Mouse (Mus musculus) gastrocnemius, postnatal 10 days (tissue): ENCODE data around the gene Snx30. TPM values are rescaled to one million over a fixed set of nuclear protein-coding genes. Genes with fewer than 3 reads are reported as not detected.

ENCODE experiments used
- DNase-seq: peaks from one replicate; pipeline ENCODE4 v3.0.0; 2021; ENCODE audit warnings: mixed read lengths
- total RNA-seq, 2 experiments: library from RNA; stranded (reverse); gene quantifications; 2 replicates each; pipeline ENCODE4 v1.2.3; 2021

Gene Snx30
- total RNA-seq, 2 experiments from 2014 or later = 5.9 to 10.8 TPM

- DNase-seq = no peak
These were observed 19.2 kb downstream of the Snx30 start for GRCm38 (mm10) chr4:59824860-59825259.

DNA sequence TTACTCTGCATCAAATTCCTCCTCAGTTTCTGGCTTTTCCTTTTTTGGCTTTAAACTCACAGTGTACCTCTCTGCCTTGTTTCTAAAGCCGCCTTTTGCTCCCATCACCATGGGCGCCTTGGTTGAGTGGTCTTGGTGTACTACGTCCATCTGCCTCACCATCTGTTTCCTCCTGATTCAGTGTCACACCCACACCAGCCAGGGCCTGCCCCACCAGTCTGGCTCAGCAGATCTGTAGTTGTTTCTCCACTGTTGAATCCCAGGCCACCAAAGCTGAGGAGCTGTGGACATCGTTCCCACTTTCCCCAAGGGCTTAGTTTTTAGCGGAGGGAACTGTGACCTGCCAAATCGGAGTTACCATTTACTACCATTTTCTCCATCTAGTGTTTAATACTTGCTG lies 20.0 kb downstream of the Snx30 start:
- DNase-seq = no peak

DNA sequence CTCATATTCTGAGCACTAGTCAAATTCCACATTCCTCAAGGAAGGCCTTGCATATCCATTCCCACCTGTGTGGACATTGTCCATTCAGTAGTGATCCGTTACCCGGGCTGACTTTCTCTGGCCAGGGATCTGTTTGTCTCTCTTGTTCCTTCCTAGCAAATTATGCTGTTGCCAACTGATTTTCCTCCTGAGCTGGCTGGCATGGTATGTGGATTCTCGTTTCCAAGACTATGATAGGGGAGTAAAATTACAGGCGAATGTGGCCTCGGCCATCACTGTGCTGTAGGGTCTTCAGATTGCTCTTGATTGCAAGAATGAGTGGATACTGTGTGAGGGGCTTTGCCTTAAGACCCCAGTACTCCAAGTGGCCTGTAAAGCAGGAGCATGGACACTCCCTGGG lies 20.7 kb downstream of the Snx30 start:
- no peak for DNase-seq

GRCm38 (mm10) chr4:59829072-59829471 lies 23.4 kb downstream of the Snx30 start:
- no peak for DNase-seq

DNA sequence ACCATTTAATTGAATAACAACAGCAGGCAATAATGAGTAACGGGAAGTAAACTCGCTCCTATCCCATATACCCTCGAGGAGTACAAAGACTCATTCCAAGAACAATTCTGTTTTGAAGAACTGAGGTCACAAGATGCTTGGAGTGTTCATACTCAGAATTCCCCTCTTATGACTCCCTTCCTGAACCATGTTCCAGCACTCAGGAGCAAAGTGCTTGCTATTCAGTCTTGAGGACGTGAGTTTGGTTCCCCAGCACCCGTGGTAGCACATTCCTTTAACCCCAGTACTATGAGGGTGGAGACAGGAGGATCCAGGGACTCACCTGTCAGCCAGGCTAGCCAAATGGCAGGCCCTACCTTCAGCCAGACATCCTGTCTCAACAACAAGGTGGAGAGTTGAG lies 25.4 kb downstream of the Snx30 start:
- no peak for DNase-seq

DNA sequence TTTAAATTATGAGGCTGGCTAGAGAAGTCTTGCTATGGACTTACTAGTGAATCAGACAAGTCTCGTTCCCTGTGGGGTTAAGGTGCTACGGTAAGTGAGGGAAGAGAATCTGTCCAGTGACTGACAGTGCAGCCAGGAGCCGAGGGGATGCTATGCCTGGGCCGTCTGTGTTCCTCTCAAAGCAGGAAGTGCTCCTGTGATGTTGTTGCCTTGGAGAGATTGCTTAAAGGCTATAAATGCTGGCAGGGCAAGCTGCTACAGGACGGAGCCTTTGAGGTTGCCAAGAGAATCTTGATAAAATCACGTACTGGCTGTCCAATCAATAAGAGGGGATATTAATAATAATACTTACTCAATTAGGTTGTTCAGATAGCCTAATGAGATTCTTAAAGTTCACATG lies 27.2 kb downstream of the Snx30 start:
- no peak for DNase-seq

GRCm38 (mm10) chr4:59837659-59838058 lies 32.0 kb downstream of the Snx30 start:
- DNase-seq = no peak

- DNase-seq = no peak
These were observed 39.0 kb downstream of the Snx30 start for GRCm38 (mm10) chr4:59844460-59845244.

DNA sequence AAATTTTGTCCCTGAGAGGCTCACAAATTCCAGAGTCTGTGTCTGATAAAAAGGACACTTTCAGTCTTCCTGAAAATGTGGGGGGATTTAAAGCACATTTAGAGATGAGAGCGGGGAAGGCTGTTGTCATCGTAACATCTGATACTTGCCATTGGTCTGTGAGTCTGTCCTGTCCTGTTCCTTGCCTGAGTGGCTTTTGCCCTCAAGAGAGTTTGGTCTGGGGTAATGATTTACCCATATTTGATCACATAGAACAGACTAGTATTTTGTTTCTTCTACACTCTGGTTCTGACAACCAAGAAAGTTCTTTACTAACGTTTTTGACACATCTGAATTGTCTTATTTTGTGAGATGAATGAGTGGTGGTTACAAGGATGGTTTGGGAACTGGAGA lies 39.6 kb downstream of the Snx30 start:
- DNase-seq = no peak

DNA sequence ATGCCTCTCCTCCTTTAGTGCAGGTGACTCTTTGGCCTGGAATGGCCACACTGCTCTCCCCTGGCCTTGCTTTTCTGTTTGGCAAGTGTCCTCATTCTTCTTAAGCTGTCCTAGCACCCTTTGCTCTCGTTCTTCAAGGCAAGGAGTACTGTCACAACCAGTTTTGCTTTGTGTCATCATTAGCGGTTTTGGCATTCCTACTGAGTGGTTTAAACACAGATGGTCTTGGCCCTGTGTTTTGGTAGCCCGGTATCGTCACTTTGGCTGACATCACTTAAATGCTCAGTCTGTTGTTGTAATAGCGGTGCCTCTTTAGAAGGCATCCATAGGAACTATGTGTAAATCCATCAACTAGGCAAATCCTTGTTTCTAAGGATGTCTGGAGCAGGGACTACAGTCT lies 41.8 kb downstream of the Snx30 start:
- no peak for DNase-seq

GRCm38 (mm10) chr4:59850181-59850580 lies 44.5 kb downstream of the Snx30 start:
- peak; percentile 83 for DNase-seq

- DNase-seq = no peak
These were observed 45.4 kb downstream of the Snx30 start for GRCm38 (mm10) chr4:59850886-59851623.

- no peak for DNase-seq
These were observed 47.5 kb downstream of the Snx30 start for GRCm38 (mm10) chr4:59853155-59853554.

- DNase-seq = no peak
These were observed 54.2 kb downstream of the Snx30 start for GRCm38 (mm10) chr4:59859693-59860425.

DNA sequence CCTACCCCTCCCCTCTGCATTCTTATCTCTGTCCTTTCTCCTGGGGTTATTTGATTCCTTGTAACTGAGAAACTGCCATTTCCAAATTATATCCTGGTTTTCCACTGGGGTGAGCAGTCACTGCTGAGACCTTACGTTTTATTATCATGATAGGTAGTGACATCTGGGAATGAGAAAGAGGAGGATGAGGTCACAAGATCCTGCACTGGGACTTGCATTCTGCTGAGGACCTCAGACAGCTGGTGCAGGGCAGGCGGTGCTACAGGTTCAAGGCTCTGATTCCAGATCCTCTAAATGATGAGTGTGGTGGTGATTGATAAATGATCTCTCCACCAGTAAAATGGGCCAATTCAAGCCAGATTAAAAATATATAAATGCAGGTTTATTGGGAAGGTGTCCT lies 54.8 kb downstream of the Snx30 start:
- no peak for DNase-seq

DNA sequence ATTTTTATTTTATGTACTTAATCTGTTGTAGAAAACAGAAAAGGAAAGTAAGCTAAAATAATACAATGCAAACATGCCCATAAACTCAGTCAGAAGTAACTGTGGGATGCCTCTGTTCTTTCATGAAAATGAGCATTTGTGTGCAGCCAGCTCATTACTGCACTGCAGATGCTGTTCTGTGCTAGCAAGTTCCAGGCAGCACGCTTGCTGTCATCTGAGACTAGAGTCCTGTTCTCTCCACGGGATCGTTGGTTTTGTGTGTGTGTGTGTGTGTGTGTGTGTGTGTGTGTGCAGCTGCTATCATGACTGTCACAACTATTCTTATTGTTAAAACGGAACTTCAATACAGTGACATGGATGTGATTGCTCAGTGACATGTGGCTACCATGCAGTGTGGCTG lies 56.2 kb downstream of the Snx30 start:
- DNase-seq = no peak

- DNase-seq = no peak
These were observed 56.7 kb downstream of the Snx30 start for GRCm38 (mm10) chr4:59862335-59862734.

- no peak for DNase-seq
These were observed 58.2 kb downstream of the Snx30 start for GRCm38 (mm10) chr4:59863869-59864268.

DNA sequence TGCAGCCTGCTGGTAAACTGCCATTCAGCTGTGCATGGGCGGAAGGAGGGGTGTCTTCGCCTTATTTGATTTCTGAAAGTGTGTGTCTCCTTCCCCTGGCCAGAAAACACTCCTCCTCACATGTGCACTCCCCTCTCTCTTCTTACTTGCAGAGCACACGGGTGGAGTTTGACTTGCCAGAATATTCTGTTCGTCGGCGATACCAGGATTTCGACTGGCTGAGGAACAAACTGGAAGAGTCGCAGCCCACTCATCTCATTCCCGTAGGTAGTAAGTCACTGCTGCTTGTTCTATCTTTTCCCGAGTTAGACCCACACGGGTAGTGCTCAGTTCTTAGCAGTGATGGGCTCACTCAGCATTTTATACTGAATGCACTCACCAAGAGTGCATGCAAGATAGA lies 62.4 kb downstream of the Snx30 start:
- no peak for DNase-seq

- peak; percentile 24 for DNase-seq
These were observed 63.9 kb downstream of the Snx30 start for GRCm38 (mm10) chr4:59869488-59870057.

GRCm38 (mm10) chr4:59870433-59870832 lies 64.8 kb downstream of the Snx30 start:
- no peak for DNase-seq

DNA sequence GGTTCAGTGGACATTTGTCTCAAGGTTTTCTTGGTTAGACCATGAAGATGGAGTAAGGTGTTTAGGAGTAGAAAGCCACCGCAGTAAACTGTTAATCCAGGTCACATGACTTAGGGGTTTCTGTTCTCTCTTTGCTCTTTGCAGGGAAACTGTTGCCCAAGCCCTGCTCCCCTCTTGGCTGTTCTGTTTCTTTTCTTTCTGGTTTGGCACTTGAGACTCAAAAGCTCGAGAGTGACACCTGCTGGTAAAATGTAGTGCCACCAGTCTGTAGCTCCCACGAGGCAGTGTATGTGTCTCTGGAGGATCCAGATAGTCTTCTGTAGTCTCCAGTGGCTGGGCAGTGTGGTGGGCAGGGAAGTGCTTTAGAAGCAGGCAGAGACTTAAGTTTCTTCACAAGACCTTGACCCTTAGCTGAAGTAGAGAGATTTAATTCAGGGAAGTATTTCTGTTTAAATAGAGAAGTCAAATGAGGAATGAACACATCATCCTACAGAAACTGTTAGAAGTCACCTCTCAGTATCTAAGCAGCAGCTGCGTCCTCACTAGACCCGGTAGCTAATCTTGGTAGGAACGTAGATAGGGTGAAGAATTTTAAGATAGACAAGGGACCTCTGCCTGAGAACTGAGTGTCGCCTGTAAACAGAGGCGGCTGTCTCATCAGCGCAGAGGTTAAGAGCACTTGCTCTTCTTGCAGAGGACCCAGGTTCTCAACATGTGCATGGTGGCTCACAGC lies 65.4 kb downstream of the Snx30 start:
- DNase-seq = peak; percentile 74
